Mouse (Mus musculus) C2C12 (cell line): Measurements from ENCODE around the gene Pax7.

Experiments used
- CTCF ChIP-seq: IDR thresholded peaks from one replicate; pipeline ENCODE4 v1.5.1; 2011; ENCODE audit not compliant: control insufficient read depth, insufficient read depth, insufficient read length
- MAX ChIP-seq: IDR thresholded peaks from one replicate; pipeline ENCODE4 v1.6.1; 2011; ENCODE audit warnings: mild to moderate bottlenecking, control low read depth
- MYOD1 ChIP-seq: IDR thresholded peaks from one replicate; pipeline ENCODE4 v1.6.1; 2011; ENCODE audit warnings: low read depth; ENCODE audit not compliant: control insufficient read depth, insufficient read length
- MYOG ChIP-seq: IDR thresholded peaks from one replicate; pipeline ENCODE4 v1.6.1; 2011; ENCODE audit not compliant: control insufficient read depth, insufficient read length; ENCODE audit errors: extremely low read depth
- USF1 ChIP-seq: IDR thresholded peaks from one replicate; pipeline ENCODE4 v1.6.1; 2011; ENCODE audit warnings: low read depth, mild to moderate bottlenecking, control low read depth, moderate library complexity

- no peak for TF ChIP-seq CTCF
- TF ChIP-seq MYOD1 = no peak
- TF ChIP-seq MAX = no peak
- no peak for TF ChIP-seq USF1
- TF ChIP-seq MYOG = no peak
Measured at GRCm38 (mm10) chr4:139725421-139725820, 107.9 kb downstream of the Pax7 start.
